Mouse (Mus musculus): ENCODE results near the gene Zfp979. TPM values are rescaled to one million over a fixed set of nuclear protein-coding genes. Genes with fewer than 3 reads are reported as not detected.
"Not testable (repeated sequence)": the region's sequence is repeated elsewhere in the genome, so short reads cannot be mapped to it uniquely, and the experiment has no call there.

Zfp979 gene
- polyA plus RNA-seq, 1 experiment from 2014 or later: 3.7 TPM

- peaks cover 17% of the 10 kb centered on the region; the same call in 1 of the 2 replicates for H3K9me3 ChIP-seq (ENCODE audit: low read depth, low read length)
- 32% methylated on average over 1 of the region's 1 CpGs for WGBS
- no peak for TF ChIP-seq CTCF (IDR thresholded peaks at IDR 0.05; ENCODE audit: low read depth)
Observed at GRCm38 (mm10) chr4:147601881-147602280, 40.4 kb downstream of the Zfp979 start.

DNA sequence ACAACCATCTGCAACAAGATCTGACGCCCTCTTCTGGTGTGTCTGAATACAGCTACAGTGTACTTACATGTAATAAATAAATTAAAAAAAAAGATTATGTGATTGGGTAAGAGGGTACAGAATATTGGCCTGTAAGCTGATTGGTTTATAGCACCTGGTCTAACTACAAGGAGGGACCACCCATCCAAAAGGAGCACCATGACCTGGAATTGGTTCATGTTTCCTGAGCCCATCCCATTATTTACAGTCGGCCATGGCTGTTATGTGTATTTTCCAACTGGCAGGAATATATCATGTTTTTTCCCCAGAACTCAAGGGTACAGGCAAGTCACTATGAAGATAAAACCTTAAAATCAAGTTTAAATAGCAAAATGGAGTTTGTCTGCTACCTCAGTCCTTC lies 43.5 kb downstream of the Zfp979 start:
- Histone ChIP-seq H3K27me3 (ENCODE audit: insufficient read depth, low read length) (no peaks in the 10 kb centered on the region), H3K36me3 (ENCODE audit: insufficient read depth) (no peaks in the 10 kb centered on the region), H3K4me1 (ENCODE audit: insufficient read depth) (no peaks in the 10 kb centered on the region), H3K27ac (ENCODE audit: low read depth) (no peak overlapping the region), H3K4me3 (ENCODE audit: low read depth, low read length) (no peak overlapping the region), H3K4me2 (no peak overlapping the region), H3K9me3 (ENCODE audit: low read depth, low read length) (peaks cover 21% of the 10 kb centered on the region; the same call in 1 of the 2 replicates), H3K9ac (no peak overlapping the region)
- 59% methylated on average over 2 of the region's 2 CpGs for WGBS
- no peak for TF ChIP-seq CTCF (IDR thresholded peaks at IDR 0.05; ENCODE audit: low read depth)
- DNase-seq (no peak), ATAC-seq (ENCODE audit: insufficient read depth) (no peak)

More at GRCm38 (mm10) chr4:147601881-147602280, 40.4 kb downstream of the Zfp979 start:
- no peak for DNase-seq
- ATAC-seq (ENCODE audit: insufficient read depth): no peak
- no peaks in the 10 kb centered on the region for H3K4me1 ChIP-seq (ENCODE audit: insufficient read depth)
- H3K9ac ChIP-seq: no peak overlapping the region
- H3K27me3 ChIP-seq (ENCODE audit: insufficient read depth, low read length): no peaks in the 10 kb centered on the region
- no peak overlapping the region for H3K27ac ChIP-seq (ENCODE audit: low read depth)
- H3K4me3 ChIP-seq (ENCODE audit: low read depth, low read length): no peak overlapping the region
- H3K4me2 ChIP-seq: no peak overlapping the region
- H3K36me3 ChIP-seq (ENCODE audit: insufficient read depth): no peaks in the 10 kb centered on the region

GRCm38 (mm10) chr4:147597685-147598084 lies 44.6 kb downstream of the Zfp979 start:
- no peak overlapping the region for H3K4me3 ChIP-seq (ENCODE audit: low read depth, low read length)
- no peak for ATAC-seq (ENCODE audit: insufficient read depth)

GRCm38 (mm10) chr4:147594630-147595029 lies 47.7 kb downstream of the Zfp979 start:
- not testable (repeated sequence) for H3K4me1 ChIP-seq (ENCODE audit: insufficient read depth); H3K9ac ChIP-seq; H3K36me3 ChIP-seq (ENCODE audit: insufficient read depth); H3K27ac ChIP-seq (ENCODE audit: low read depth); DNase-seq; H3K4me2 ChIP-seq; ATAC-seq (ENCODE audit: insufficient read depth); H3K4me3 ChIP-seq (ENCODE audit: low read depth, low read length); H3K27me3 ChIP-seq (ENCODE audit: insufficient read depth, low read length)
- 76% methylated on average over 3 of the region's 3 CpGs for WGBS
- peaks cover 21% of the 10 kb centered on the region; the same call in 1 of the 2 replicates for H3K9me3 ChIP-seq (ENCODE audit: low read depth, low read length)

More at GRCm38 (mm10) chr4:147597685-147598084, 44.6 kb downstream of the Zfp979 start:
- Histone ChIP-seq H3K9ac (no peak overlapping the region), H3K4me1 (ENCODE audit: insufficient read depth) (no peaks in the 10 kb centered on the region), H3K27ac (ENCODE audit: low read depth) (no peak overlapping the region), H3K9me3 (ENCODE audit: low read depth, low read length) (peaks cover 21% of the 10 kb centered on the region; the same call in 1 of the 2 replicates), H3K27me3 (ENCODE audit: insufficient read depth, low read length) (no peaks in the 10 kb centered on the region), H3K36me3 (ENCODE audit: insufficient read depth) (no peaks in the 10 kb centered on the region), H3K4me2 (no peak overlapping the region)
- TF ChIP-seq CTCF (IDR thresholded peaks at IDR 0.05; ENCODE audit: low read depth): no peak
- DNase-seq: no peak
- 51% methylated on average over 1 of the region's 1 CpGs for WGBS

DNA sequence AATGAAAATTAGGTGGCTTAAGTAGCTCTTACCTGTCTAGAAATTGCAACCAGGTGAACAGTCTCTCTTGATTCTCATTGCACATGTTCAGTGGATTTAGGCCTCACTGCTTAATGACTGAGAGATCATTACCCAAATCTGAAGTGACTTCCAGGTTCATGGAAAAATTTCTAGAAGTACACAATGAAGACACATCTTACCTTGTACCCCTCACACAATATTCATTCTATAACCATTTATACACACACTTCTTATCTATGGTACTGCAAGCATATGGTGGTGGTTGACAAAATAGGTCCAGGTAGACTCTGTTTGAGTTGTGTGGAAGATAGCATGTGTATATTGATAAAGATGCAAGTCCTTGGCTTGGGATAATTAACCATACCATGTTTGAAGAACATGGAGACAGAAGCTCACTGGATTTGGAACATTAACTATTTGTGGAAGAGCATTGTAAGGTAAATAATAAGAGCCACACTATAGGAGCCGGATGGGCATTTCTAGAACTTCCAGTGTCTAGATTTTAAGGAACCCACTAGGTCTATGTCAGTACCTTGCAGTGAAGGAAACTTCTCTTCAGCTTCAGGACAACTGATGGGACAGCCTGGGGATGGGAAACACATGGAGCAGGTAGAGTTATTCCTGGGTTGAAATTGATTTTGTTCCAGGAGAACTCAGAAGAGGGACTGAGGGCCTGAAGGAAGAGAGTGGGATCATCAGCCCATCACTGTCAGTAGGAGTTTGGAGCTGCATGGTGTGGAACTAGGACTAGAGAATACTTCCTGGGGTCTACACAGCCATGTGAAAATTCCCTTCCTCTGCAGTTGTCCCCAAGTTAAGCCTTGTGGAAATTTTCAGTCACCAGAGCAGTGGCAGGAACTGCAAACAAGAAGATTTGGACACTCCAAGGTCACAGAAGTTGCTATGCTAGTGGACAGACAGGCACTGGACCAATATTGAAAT lies 55.5 kb downstream of the Zfp979 start:
- no peaks in the 10 kb centered on the region for H3K4me1 ChIP-seq (ENCODE audit: insufficient read depth)
- TF ChIP-seq CTCF (IDR thresholded peaks at IDR 0.05; ENCODE audit: low read depth): no peak
- no peak overlapping the region for H3K9ac ChIP-seq
- H3K36me3 ChIP-seq (ENCODE audit: insufficient read depth): no peaks in the 10 kb centered on the region
- ATAC-seq (ENCODE audit: insufficient read depth) (no peak), DNase-seq (no peak)
- H3K4me3 ChIP-seq (ENCODE audit: low read depth, low read length): no peak overlapping the region
- 61% methylated on average over 1 of the region's 1 CpGs for WGBS
- no peaks in the 10 kb centered on the region for H3K27me3 ChIP-seq (ENCODE audit: insufficient read depth, low read length)
- H3K27ac ChIP-seq (ENCODE audit: low read depth): no peak overlapping the region
- no peak overlapping the region for H3K4me2 ChIP-seq
- peaks cover 30% of the 10 kb centered on the region; the same call in 1 of the 2 replicates for H3K9me3 ChIP-seq (ENCODE audit: low read depth, low read length)

GRCm38 (mm10) chr4:147579371-147579770 lies 62.9 kb downstream of the Zfp979 start:
- 94% methylated on average over 4 of the region's 4 CpGs for WGBS
- not testable (repeated sequence) for H3K4me3 ChIP-seq (ENCODE audit: low read depth, low read length); DNase-seq; ATAC-seq (ENCODE audit: insufficient read depth); H3K27me3 ChIP-seq (ENCODE audit: insufficient read depth, low read length); H3K4me2 ChIP-seq; H3K4me1 ChIP-seq (ENCODE audit: insufficient read depth); H3K9ac ChIP-seq; H3K27ac ChIP-seq (ENCODE audit: low read depth); H3K36me3 ChIP-seq (ENCODE audit: insufficient read depth)
- H3K9me3 ChIP-seq (ENCODE audit: low read depth, low read length): peaks cover 15% of the 10 kb centered on the region; the same call in 1 of the 2 replicates

GRCm38 (mm10) chr4:147571156-147571555 lies 71.2 kb downstream of the Zfp979 start:
- H3K4me3 ChIP-seq (ENCODE audit: low read depth, low read length); H3K27ac ChIP-seq (ENCODE audit: low read depth); H3K36me3 ChIP-seq (ENCODE audit: insufficient read depth); H3K27me3 ChIP-seq (ENCODE audit: insufficient read depth, low read length); H3K9ac ChIP-seq; DNase-seq; ATAC-seq (ENCODE audit: insufficient read depth); H3K4me1 ChIP-seq (ENCODE audit: insufficient read depth); H3K4me2 ChIP-seq; H3K9me3 ChIP-seq (ENCODE audit: low read depth, low read length): not testable (repeated sequence)
- WGBS: 73% methylated on average over 8 of the region's 8 CpGs
